Mouse (Mus musculus) kidney, adult 11 months (tissue): Measurements from ENCODE around the gene Lrrc49.

Experiments used
- DNase-seq: peaks from one replicate; pipeline ENCODE4 v3.0.0; 2022

Gene Lrrc49

GRCm38 (mm10) chr9:60592363-60592762 is 95.6 kb downstream of the Lrrc49 start:
- no peak for DNase-seq

DNA sequence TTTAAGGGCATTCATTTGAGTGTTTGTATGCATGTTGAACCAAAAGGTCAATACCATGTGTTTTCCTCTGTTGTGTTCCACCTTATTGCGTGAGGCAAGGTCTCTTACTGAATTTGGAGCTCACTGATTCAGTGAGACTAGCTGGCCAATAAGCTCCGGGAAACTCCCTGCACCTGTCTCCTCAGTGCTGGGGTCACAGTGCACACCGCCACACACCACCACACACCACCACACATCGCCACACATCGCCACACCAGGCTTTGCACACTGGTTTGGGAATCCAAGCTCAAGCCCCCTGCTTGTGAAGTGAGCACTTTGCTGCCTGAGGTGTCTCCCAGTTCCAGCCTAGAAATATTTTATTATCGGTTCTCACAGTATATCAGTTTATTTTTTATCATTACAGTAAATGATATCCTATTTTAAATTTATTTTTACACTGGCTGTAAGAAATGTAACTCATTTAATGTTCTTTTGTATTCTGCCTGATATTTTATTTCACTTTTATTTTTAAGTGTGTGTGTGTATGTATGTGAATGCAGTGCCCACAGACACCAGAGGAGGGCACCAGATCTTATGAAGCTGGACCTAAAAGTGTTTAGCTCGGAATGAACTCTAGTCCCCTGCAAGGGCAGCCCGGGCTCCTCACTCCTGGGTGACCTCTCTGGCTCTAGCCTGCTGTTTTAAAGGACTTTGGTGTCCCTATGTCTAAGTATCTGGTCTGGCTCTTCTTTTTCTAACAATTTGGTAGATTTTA is 96.9 kb downstream of the Lrrc49 start:
- DNase-seq = no peak

DNA sequence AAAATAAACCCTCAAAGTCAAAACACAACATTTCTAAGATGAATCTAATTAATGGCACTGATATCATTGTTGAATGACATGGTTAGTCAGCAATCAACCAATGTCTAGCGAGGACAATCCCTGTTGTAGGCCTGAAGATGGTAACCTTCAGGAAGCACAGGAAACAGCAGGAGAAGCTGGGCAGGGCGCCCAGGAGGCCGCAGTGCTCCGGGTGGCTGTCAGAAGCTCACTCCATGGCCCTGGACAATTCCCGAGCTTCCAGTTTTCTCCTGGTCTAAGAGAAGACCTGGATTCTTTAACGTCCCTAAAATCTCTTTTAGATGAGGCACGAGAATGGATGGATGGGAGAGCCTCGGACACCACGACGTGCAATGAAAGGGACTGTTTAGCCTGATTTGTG is 99.0 kb downstream of the Lrrc49 start:
- DNase-seq = no peak

GRCm38 (mm10) chr9:60586920-60587319 is 101.0 kb downstream of the Lrrc49 start:
- no peak for DNase-seq

DNA sequence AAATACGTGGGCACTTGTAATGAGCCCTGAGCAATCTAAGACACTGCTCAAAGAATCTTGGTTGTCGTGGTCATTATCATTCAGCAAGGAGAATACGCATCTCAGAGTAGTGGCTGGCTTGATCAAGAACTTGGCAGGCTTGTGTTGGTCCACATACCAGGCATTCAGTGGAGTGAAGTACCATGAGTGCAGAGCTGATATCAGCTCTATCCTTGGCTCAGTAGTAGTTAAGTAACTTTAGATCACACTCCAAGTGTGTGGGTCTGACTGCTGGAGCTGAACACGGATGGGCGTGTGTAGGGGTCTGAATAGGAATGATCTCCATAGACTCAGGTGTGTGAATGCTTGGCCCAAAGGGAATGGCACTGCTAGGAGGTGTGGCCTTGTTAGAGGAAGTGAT is 102.8 kb downstream of the Lrrc49 start:
- no peak for DNase-seq

DNA sequence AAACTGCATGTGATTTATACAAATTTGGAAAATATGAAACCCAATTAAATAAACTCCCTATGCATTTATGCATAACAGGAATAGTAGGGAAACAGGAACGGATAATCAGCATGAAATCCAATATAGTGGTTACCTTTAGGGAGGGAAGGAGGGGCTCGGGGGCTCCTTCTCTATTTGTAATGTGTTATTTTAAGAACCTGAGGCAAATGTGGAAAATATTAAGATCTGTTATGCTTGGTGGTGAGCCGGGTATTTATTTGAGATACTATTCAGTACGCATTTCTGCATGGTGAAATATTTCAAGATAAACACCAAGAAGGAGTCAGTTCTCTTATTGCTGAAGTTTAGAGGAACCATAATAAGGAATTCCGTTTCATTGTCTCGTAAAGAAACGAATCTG is 105.4 kb downstream of the Lrrc49 start:
- DNase-seq = no peak

DNA sequence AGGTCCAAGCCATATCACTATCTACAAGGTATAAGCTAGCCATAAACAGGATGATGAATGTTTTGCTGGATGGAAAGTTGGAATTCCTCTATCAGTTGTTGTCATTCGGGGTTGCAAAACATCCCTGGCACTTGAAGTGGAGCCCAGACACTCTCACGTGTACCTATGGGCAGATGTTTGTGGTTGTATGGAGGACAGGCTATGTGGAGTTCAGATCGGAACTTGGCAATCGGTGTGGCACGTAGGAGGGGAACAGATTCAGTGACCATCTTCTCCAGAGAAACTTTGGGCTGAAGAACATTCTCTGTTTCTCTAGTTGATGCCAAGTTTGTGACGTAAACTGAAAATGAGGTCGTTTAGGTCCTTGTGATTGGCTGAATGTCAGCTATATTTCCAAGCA is 114.9 kb downstream of the Lrrc49 start:
- DNase-seq = no peak

DNA sequence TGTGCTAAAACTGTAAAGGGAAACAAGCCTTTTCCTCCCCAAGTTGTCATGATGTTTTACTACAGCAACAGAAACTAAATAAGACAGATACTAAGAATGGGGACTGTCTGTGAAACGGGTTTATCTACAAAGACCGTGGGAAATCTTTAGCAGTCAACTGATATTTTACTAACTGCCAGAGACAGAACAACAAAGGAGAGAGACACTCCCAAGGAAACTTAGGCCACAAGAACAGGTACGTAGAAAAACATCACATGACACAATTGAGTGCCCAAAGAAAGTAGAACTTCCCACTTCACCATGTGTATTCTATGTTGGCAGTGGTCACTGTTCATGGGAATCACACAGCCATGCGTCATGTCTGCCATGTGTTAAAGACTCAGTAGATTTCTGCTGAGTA is 116.2 kb downstream of the Lrrc49 start:
- no peak for DNase-seq

DNA sequence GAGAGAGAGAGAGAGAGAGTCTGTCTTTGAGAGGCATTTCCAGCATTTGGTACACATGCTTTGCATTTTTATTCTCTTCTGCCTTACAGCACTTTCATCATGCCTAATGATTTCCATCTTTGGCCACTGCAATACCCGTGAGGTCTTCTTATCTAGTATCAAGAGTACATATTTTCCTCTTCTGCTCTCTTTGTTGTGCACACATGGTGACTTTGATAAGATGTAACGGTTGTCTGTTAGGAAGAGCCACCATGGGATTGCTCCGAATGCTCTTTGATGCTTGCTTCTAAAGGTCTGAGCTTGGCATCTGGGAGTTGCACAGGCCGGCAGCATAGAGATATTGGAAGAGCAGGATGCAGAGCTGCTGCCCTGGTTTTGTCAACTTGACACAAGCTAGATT is 116.9 kb downstream of the Lrrc49 start:
- DNase-seq = no peak

DNA sequence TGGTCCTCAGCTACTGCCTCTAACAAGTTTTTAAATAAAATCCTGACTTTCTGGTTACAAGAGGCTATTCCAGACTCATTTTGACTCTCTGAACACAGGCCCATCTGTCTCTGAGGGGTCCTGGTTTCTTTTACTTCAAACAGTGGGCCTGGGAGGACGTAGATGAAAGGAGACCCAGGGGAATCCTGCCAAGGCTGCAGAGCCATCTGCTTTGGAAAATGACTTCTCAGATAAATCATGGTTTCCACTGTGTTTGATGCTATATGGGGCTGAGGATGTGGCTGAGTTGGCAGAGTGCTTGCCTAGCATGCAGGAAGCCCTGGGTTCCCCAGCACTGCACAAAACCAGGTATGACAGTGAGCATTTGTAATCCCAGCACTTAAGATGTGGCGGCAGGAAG is 118.6 kb downstream of the Lrrc49 start:
- DNase-seq = no peak

- DNase-seq = no peak
Observed at GRCm38 (mm10) chr9:60563809-60564208, 124.1 kb downstream of the Lrrc49 start.

- DNase-seq = peak; percentile 30
Observed at GRCm38 (mm10) chr9:60562443-60563371, 125.3 kb downstream of the Lrrc49 start.

GRCm38 (mm10) chr9:60561641-60562289 is 126.2 kb downstream of the Lrrc49 start:
- no peak for DNase-seq

- no peak for DNase-seq
Observed at GRCm38 (mm10) chr9:60558507-60558906, 129.5 kb downstream of the Lrrc49 start.

- DNase-seq = no peak
Observed at GRCm38 (mm10) chr9:60551238-60551637, 136.7 kb downstream of the Lrrc49 start.

DNA sequence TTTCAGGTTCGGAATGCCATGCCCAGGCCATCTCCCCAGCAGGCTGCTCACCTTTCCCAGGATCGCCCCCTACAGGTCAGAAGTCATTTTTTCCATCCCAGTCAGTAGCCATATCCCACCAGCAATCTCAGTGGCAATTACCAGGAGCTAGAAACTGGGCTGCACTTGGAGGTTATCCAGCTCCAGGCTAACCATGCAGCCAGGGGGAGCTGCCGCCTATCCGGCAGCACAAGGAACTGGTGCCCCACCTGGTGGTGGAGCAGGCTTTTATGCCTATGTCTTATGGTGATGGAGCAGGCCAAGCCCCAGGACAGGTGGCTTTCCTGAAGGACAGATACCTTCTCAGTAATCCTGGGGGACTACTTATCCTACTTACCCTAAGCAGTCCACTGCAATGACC is 139.8 kb downstream of the Lrrc49 start:
- DNase-seq = peak; percentile 49

GRCm38 (mm10) chr9:60546169-60546568 is 141.8 kb downstream of the Lrrc49 start:
- DNase-seq = no peak

- DNase-seq = no peak
Observed at GRCm38 (mm10) chr9:60545361-60546096, 142.4 kb downstream of the Lrrc49 start.

- no peak for DNase-seq
Observed at GRCm38 (mm10) chr9:60543422-60544015, 144.4 kb downstream of the Lrrc49 start.

- peak; percentile 37 for DNase-seq
Observed at GRCm38 (mm10) chr9:60530310-60530709, 157.6 kb downstream of the Lrrc49 start.

DNA sequence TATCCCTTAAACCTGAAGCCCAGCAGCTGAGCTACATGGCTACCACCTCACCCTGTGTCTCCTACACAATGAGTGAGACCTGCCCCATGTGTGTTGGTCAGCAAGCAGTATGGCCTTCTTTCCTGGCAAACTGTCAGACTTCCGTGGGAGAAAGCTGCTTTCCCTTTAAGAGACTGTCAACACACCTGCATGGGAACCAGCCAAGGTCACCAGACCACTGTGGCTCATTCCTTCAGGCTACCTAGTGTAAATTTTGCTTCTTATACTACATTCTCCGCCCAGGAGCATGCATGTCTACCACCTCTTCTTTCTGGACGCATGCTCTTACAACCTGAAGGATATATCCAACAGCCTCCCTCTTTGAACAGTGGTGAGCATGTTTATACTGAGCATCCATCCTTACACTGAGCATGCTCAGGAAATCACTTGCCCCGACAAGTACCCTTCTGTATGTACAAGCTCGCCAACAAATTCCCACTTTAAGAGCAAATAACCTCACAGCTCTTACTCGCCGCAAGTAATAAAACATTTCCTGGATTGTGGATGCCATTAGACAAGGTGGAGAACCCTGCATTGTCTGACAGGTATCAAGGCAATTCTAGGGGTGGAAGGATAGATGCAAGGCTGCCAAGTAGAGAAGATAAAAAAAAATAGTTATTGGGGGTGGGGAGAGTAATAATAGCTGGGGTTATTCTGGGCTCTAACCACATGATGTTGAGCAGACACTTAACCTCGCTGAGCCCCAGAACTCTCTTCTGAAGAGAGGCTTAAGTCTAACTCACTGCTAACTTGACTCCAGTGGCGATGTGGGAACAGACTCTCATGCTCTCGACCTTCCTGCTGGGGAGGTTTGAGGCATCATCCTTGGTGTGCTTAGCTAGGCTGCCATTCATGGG is 158.4 kb downstream of the Lrrc49 start:
- DNase-seq = no peak
